Mouse (Mus musculus) hindbrain, embryonic 16.5 days (tissue): Measurements from ENCODE around the gene Inip. TPM values are rescaled to one million over a fixed set of nuclear protein-coding genes. Genes with fewer than 3 reads are reported as not detected.

ENCODE experiments used
- ATAC-seq: fragments of 200-750 bp; cut with Nextera tagmentation; 2 replicates; pipeline ENCODE4 v1.8.0; 2017; ENCODE audit warnings: moderate TSS enrichment, moderate library complexity
- H3K27ac ChIP-seq: fragments of 300-500 bp; sonication (generic); 2 replicates; pipeline ENCODE4 v1.5.1; 2014; ENCODE audit warnings: low read depth, mild to moderate bottlenecking, control low read depth, low read length, moderate library complexity
- H3K27me3 ChIP-seq: fragments of 300-500 bp; sonication (generic); replicated peaks from 2 replicates; pipeline ENCODE4 v1.6.1; 2014; ENCODE audit warnings: low read length; ENCODE audit not compliant: control insufficient read depth, insufficient read depth
- H3K36me3 ChIP-seq: fragments of 300-500 bp; sonication (generic); 2 replicates; pipeline ENCODE4 v1.6.1; 2014; ENCODE audit warnings: mild to moderate bottlenecking, low read length, moderate library complexity, mixed read lengths; ENCODE audit not compliant: control insufficient read depth, insufficient read depth
- H3K4me1 ChIP-seq: fragments of 300-500 bp; sonication (generic); 2 replicates; pipeline ENCODE4 v1.6.1; 2014; ENCODE audit warnings: low read depth, low read length; ENCODE audit not compliant: control insufficient read depth, insufficient read depth
- H3K4me2 ChIP-seq: fragments of 300-500 bp; sonication (generic); 2 replicates; pipeline ENCODE4 v1.6.1; 2014; ENCODE audit warnings: mild to moderate bottlenecking, low read length, control low read depth, moderate library complexity
- H3K4me3 ChIP-seq: fragments of 300-500 bp; sonication (generic); 2 replicates; pipeline ENCODE4 v1.5.1; 2014; ENCODE audit warnings: mild to moderate bottlenecking, low read length, control low read depth, moderate library complexity
- H3K9ac ChIP-seq: fragments of 300-500 bp; sonication (generic); 2 replicates; pipeline ENCODE4 v1.6.1; 2014; ENCODE audit warnings: low read depth, mild to moderate bottlenecking, control low read depth, low read length, moderate library complexity
- H3K9me3 ChIP-seq: fragments of 300-500 bp; sonication (generic); 2 replicates; pipeline ENCODE4 v1.6.1; 2014; ENCODE audit warnings: mild to moderate bottlenecking, low read length, moderate library complexity; ENCODE audit not compliant: control insufficient read depth
- WGBS: fragments of 180-500 bp; shearing (Covaris S2); extraction: QIAGEN DNeasy Blood & Tissue Kit; methylation state at CpG from one replicate; pipeline ENCODE4 v1.1.7; 2014; 5-methylcytosine and 5-hydroxymethylcytosine counted together
- polyA plus RNA-seq: library from polyadenylated mRNA; unstranded; fragments of >200 nt; fragmentation: Nextera tagmentation; extraction: Ambion mirVana; gene quantifications from 2 replicates; pipeline ENCODE4 v1.2.1, GENCODE M21; 2015

The Inip gene
- polyA plus RNA-seq, 1 experiment from 2014 or later, result 46.7 TPM

GRCm38 (mm10) chr4:59826381-59826780 lies 25.0 kb upstream of the Inip start:
- no peak for ATAC-seq
- WGBS, result 73% methylated on average over 5 of the region's 5 CpGs

DNA sequence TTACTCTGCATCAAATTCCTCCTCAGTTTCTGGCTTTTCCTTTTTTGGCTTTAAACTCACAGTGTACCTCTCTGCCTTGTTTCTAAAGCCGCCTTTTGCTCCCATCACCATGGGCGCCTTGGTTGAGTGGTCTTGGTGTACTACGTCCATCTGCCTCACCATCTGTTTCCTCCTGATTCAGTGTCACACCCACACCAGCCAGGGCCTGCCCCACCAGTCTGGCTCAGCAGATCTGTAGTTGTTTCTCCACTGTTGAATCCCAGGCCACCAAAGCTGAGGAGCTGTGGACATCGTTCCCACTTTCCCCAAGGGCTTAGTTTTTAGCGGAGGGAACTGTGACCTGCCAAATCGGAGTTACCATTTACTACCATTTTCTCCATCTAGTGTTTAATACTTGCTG lies 24.2 kb upstream of the Inip start:
- Histone ChIP-seq H3K27ac (no peak overlapping the region), H3K9ac (no peak overlapping the region), H3K36me3 (no peaks in the 10 kb centered on the region), H3K4me3 (no peak overlapping the region), H3K4me2 (no peak overlapping the region), H3K27me3 (no peaks in the 10 kb centered on the region), H3K4me1 (no peaks in the 10 kb centered on the region; the same call in 1 of the 2 replicates), H3K9me3 (no peaks in the 10 kb centered on the region)
- 72% methylated on average over 6 of the region's 6 CpGs for WGBS
- ATAC-seq, result peak; percentile 62

More at GRCm38 (mm10) chr4:59826381-59826780, 25.0 kb upstream of the Inip start:
- Histone ChIP-seq H3K36me3 (no peaks in the 10 kb centered on the region), H3K27ac (no peak overlapping the region), H3K9me3 (no peaks in the 10 kb centered on the region), H3K9ac (no peak overlapping the region), H3K4me2 (no peak overlapping the region), H3K4me1 (no peaks in the 10 kb centered on the region; the same call in 1 of the 2 replicates), H3K27me3 (no peaks in the 10 kb centered on the region), H3K4me3 (no peak overlapping the region)

DNA sequence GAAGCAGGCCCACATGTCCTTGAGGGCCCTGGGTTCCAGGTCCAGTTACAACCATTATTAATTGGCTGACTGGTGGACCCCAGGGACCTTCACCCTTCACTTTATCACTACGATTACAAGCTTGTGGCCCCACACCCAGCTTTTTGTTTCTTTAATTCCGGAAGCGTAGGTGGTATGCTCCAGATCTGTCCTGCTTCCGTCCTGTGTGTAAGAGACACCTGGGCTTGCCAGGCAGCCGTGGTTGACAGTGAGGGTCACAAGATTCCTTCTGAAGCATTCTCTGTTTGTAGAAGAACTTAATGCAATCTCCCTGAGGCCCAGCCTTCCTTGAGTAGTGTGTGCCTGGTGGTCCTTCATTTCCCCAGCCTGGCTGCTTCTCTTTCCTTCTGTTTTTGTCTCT lies 23.5 kb upstream of the Inip start:
- no peak overlapping the region for H3K4me3 ChIP-seq
- WGBS, result 94% methylated on average over 5 of the region's 5 CpGs
- no peak overlapping the region for H3K4me2 ChIP-seq
- H3K36me3 ChIP-seq, result no peaks in the 10 kb centered on the region
- ATAC-seq, result no peak
- H3K9me3 ChIP-seq, result no peaks in the 10 kb centered on the region
- no peak overlapping the region for H3K27ac ChIP-seq
- no peaks in the 10 kb centered on the region for H3K27me3 ChIP-seq
- H3K4me1 ChIP-seq, result peaks cover under 1% of the 10 kb centered on the region
- no peak overlapping the region for H3K9ac ChIP-seq

DNA sequence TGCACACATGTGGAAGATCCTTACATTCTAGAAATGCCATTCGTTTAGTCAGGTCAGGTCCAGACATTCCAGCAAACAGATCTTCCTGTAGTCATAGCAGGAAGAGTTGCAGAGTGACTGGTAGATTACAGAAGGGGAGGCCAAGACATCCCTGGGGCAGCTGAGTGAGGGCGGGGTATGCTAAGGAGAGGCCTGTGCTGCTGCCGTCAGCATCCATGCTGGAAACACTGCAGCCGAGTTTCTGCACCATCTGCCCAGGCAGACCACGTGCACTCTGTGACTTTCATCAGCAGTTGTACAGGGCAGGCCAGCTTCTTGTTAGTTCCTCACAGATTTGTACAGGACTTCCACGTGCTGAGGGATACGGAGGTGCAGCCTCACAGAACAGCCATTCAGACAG lies 22.1 kb upstream of the Inip start:
- 66% methylated on average over 7 of the region's 7 CpGs for WGBS
- H3K27me3 ChIP-seq, result no peaks in the 10 kb centered on the region
- ATAC-seq, result peak; percentile 66
- H3K4me3 ChIP-seq, result no peak overlapping the region
- no peak overlapping the region for H3K9ac ChIP-seq
- no peaks in the 10 kb centered on the region for H3K36me3 ChIP-seq
- H3K27ac ChIP-seq, result no peak overlapping the region
- no peaks in the 10 kb centered on the region for H3K9me3 ChIP-seq
- peaks cover 11% of the 10 kb centered on the region for H3K4me1 ChIP-seq
- no peak overlapping the region for H3K4me2 ChIP-seq

DNA sequence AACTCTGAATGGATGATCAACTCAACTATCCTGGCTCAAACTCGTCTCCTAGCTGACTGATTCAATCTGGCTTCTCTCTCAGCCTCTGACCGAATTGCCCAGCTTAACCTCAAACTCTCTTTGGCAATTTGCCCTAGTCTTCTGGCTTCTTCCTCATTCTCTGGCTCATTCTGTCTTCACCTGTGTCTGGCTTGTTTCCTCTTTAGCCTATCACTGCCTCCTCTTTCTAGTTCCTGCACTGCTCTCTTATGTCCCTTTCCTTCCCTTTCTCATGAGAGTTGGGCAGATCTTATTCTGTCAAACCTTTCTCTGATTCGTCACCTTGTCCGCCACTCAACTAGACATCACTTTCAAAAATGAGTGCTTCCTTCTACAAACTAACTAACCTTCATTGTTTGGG lies 20.7 kb upstream of the Inip start:
- Histone ChIP-seq H3K9me3 (no peaks in the 10 kb centered on the region), H3K4me3 (no peak overlapping the region), H3K9ac (no peak overlapping the region), H3K27me3 (no peaks in the 10 kb centered on the region), H3K4me2 (no peak overlapping the region), H3K27ac (no peak overlapping the region), H3K36me3 (no peaks in the 10 kb centered on the region), H3K4me1 (peaks cover 14% of the 10 kb centered on the region)
- no peak for ATAC-seq
- WGBS, result 83% methylated on average over 4 of the region's 4 CpGs

GRCm38 (mm10) chr4:59821516-59821915 lies 20.1 kb upstream of the Inip start:
- Histone ChIP-seq H3K4me1 (peaks cover 14% of the 10 kb centered on the region), H3K27ac (no peak overlapping the region), H3K27me3 (no peaks in the 10 kb centered on the region), H3K9ac (no peak overlapping the region), H3K4me2 (no peak overlapping the region), H3K4me3 (no peak overlapping the region), H3K36me3 (no peaks in the 10 kb centered on the region), H3K9me3 (no peaks in the 10 kb centered on the region)
- ATAC-seq, result no peak
- WGBS, result 96% methylated on average over 1 of the region's 1 CpGs

GRCm38 (mm10) chr4:59819477-59820022 lies 18.2 kb upstream of the Inip start:
- H3K27me3 ChIP-seq, result no peaks in the 10 kb centered on the region
- no peaks in the 10 kb centered on the region for H3K36me3 ChIP-seq
- 13% methylated on average over 12 of the region's 12 CpGs for WGBS
- H3K4me3 ChIP-seq, result no peak overlapping the region
- peak; percentile 87 for ATAC-seq
- H3K27ac ChIP-seq, result peak overlapping the region; percentile 59
- no peak overlapping the region for H3K9ac ChIP-seq
- peaks cover 14% of the 10 kb centered on the region for H3K4me1 ChIP-seq
- no peak overlapping the region for H3K4me2 ChIP-seq
- no peaks in the 10 kb centered on the region for H3K9me3 ChIP-seq

DNA sequence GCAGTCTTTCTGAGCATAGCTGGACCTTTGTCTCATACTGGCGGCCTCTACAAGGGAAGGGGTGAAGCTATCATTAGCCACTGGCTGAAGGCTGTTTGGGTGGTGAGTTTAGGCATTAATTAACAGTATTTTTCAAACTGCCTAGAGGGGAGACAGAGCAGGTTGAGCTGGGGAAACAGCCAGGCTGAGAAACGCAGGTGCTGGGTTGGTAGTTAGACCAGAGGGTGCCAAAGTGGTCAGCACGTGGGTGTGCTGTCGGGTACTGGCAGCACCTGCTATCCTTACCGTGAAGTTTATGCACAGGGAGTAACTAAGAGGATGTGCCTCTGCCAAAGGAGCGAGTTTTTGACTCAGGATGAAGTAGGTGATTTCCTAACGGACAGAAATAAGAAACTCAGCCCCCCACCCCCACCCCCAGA lies 17.7 kb upstream of the Inip start:
- Histone ChIP-seq H3K4me2 (no peak overlapping the region), H3K4me1 (peaks cover 14% of the 10 kb centered on the region), H3K27me3 (no peaks in the 10 kb centered on the region), H3K9me3 (no peaks in the 10 kb centered on the region), H3K4me3 (no peak overlapping the region), H3K27ac (peak overlapping the region; percentile 59), H3K9ac (no peak overlapping the region), H3K36me3 (no peaks in the 10 kb centered on the region)
- 28% methylated on average over 7 of the region's 7 CpGs for WGBS
- peak; percentile 56 for ATAC-seq

GRCm38 (mm10) chr4:59818498-59818897 lies 17.1 kb upstream of the Inip start:
- no peak for ATAC-seq
- no peak overlapping the region for H3K4me2 ChIP-seq
- H3K4me1 ChIP-seq, result peaks cover 14% of the 10 kb centered on the region
- H3K36me3 ChIP-seq, result no peaks in the 10 kb centered on the region
- no peak overlapping the region for H3K9ac ChIP-seq
- H3K9me3 ChIP-seq, result no peaks in the 10 kb centered on the region
- H3K27ac ChIP-seq, result no peak overlapping the region
- 72% methylated on average over 10 of the region's 10 CpGs for WGBS
- H3K4me3 ChIP-seq, result no peak overlapping the region
- no peaks in the 10 kb centered on the region for H3K27me3 ChIP-seq

DNA sequence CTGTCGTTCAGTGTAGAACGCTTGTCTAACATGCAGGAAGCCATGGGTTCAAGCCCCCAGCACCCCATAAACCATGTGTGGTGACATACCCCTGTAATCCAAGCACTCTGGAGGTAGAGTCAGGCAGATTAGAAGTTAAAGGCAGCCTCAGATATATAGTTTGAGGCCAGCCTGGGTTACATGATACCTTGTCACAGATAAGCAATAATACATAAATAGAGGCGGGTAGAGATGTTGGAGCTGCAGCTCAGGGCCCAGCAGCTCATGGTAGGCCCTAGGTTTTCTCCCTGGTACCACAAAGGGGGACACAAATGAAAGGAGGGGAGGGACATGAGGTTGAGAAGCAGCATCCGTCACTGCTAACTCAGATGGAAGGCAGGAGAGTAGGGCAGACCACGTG lies 16.4 kb upstream of the Inip start:
- WGBS, result 68% methylated on average over 5 of the region's 5 CpGs
- Histone ChIP-seq H3K36me3 (no peaks in the 10 kb centered on the region), H3K4me2 (no peak overlapping the region), H3K9me3 (no peaks in the 10 kb centered on the region), H3K27me3 (no peaks in the 10 kb centered on the region), H3K4me1 (peaks cover 14% of the 10 kb centered on the region), H3K27ac (no peak overlapping the region), H3K9ac (no peak overlapping the region), H3K4me3 (no peak overlapping the region)
- ATAC-seq, result no peak
